Mouse (Mus musculus): Measurements from ENCODE around the gene Rp9.

Gene Rp9

DNA sequence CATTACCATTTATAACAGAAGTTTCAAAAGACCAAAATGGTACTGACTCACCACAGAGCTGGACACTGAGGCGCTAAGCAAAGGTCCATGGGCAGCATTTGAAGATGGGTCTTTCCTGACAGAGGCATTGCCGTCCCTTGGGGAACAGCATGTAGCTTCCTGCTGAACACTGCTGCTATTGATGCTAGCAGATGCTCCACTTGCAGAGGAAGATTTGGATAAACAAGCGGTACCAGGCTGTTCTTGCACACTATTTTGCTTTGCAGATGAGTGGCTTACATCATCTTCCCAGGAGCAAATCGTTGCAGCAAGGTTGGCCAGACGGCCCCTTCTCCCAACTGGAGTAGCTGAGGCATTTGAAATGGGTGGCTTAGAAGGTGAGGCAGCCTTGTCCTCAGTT lies 93.5 kb downstream of the Rp9 start:
- DNase-seq (ENCODE audit: extremely low read depth, insufficient read length, low spot score) = no peak

DNA sequence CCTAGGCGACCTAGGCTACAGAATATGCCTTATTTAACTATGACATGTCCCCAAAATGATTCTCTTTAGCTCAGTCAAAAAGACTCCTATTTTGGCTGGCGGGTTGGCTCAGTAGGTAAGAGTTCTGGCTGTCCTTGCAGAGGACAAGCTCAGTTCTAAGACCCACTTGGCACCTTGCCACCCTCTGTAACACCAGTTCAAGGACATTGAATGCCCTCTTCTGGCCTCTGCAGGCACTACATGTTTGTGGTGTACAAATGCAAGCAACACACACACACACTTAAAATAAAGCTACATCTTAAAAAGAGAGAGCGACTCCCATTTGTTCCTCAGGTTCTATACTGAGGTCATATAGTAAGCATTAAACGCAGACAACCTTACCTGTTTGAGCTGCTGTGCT lies 96.8 kb downstream of the Rp9 start:
- DNase-seq (ENCODE audit: extremely low read depth, insufficient read length, low spot score) = no peak

DNA sequence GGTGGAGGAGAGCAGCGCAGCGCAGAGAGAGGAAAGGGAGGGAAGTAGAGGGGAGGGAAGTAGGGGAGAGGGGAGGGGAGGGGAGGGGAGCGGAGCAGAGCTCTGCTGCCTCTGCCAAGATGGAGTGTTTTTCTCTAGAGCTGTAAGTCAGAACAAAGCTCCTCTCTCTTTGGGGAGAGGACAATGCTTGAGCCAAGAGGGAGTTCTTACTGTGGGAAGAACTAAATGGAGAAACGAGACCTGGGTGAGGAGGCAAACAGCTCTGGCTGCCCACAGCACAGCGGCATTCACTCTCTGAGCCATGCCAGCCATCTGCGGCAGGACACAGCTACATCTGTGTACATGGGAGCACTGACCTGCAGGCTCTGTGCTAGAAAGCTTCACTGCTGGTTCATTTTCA lies 101.5 kb downstream of the Rp9 start:
- DNase-seq (ENCODE audit: extremely low read depth, insufficient read length, low spot score) = no peak

DNA sequence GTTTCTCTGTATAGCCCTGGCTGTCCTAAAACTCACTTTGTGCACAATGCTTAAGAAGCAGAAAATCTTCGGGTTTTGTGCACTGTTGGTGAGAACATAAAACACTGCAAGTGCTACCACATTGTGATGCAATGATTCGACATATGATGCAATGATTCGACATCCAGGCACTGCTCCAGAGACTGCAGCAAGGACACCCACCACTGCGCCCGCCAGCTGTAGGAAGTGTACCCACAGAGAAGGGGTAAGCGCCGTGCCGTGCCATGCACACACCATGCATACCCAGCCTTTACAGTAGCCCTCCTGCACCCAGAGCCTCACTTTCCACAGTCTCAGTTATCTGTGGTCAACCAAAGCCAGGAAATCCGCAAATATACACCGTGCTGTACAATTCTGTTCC lies 102.9 kb downstream of the Rp9 start:
- DNase-seq (ENCODE audit: extremely low read depth, insufficient read length, low spot score) = peak; percentile 29

DNA sequence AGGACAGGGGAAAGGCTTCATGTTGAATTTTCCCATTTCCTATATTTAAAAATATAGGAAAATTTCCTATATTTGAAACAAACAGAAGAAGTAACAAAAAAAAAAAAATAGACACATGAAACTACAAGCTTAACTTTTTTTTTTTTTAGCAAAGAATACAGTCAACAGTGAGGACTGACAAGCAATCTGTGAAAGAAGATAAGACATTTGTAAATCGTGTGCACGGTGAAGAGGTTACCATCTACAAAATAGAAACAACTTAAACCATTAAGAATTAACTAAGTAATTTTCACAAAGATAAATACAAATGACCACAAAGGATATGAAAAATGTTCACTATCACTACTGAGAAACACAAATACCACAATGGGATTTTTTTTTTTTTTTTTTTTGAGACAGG lies 103.3 kb downstream of the Rp9 start:
- no peak for DNase-seq (ENCODE audit: extremely low read depth, insufficient read length, low spot score)

Measured in 3134 (cell line).